Mouse (Mus musculus) liver, embryonic 15.5 days (tissue): ENCODE results near the gene Stk24. TPM values are rescaled to one million over a fixed set of nuclear protein-coding genes. Genes with fewer than 3 reads are reported as not detected.

ENCODE experiments used
- ATAC-seq: fragments of 200-750 bp; cut with Nextera tagmentation; 2 replicates; pipeline ENCODE4 v1.8.0; 2017; ENCODE audit warnings: moderate number of reproducible peaks, mild to moderate bottlenecking, moderate library complexity; ENCODE audit not compliant: insufficient read depth
- H3K27ac ChIP-seq: fragments of 300-500 bp; sonication (generic); replicated peaks from 2 replicates; pipeline ENCODE4 v1.5.1; 2015; ENCODE audit warnings: mild to moderate bottlenecking, inconsistent platforms
- H3K27me3 ChIP-seq: fragments of 300-500 bp; sonication (generic); 2 replicates; pipeline ENCODE4 v1.6.1; 2015; ENCODE audit warnings: mild to moderate bottlenecking, inconsistent platforms
- H3K36me3 ChIP-seq: fragments of 300-500 bp; sonication (generic); replicated peaks from 2 replicates; pipeline ENCODE4 v1.6.1; 2015; ENCODE audit warnings: moderate library complexity, mild to moderate bottlenecking, inconsistent platforms
- H3K4me1 ChIP-seq: fragments of 300-500 bp; sonication (generic); replicated peaks from 2 replicates; pipeline ENCODE4 v1.6.1; 2015; ENCODE audit warnings: inconsistent platforms
- H3K4me2 ChIP-seq: fragments of 300-500 bp; sonication (generic); 2 replicates; pipeline ENCODE4 v1.6.1; 2015; ENCODE audit warnings: moderate library complexity, mild to moderate bottlenecking, inconsistent platforms
- H3K4me3 ChIP-seq: fragments of 300-500 bp; sonication (generic); replicated peaks from 2 replicates; pipeline ENCODE4 v1.5.1; 2015; ENCODE audit warnings: mild to moderate bottlenecking, inconsistent platforms
- H3K9ac ChIP-seq: fragments of 300-500 bp; sonication (generic); 2 replicates; pipeline ENCODE4 v1.6.1; 2015; ENCODE audit warnings: moderate library complexity, mild to moderate bottlenecking, inconsistent platforms
- H3K9me3 ChIP-seq: fragments of 300-500 bp; sonication (generic); replicated peaks from 2 replicates; pipeline ENCODE4 v1.6.1; 2016; ENCODE audit warnings: inconsistent platforms
- WGBS: fragments of 180-500 bp; shearing (Covaris S2); methylation state at CpG from one replicate; pipeline ENCODE4 v1.1.7; 2015; ENCODE audit warnings: mixed read lengths; ENCODE audit not compliant: insufficient replicate concordance; 5-methylcytosine and 5-hydroxymethylcytosine counted together
- polyA plus RNA-seq: library from polyadenylated mRNA; unstranded; fragments of >200 nt; fragmentation: Nextera tagmentation; extraction: Ambion mirVana; gene quantifications from 2 replicates; pipeline ENCODE4 v1.2.1, GENCODE M21; 2015

The Stk24 gene
- polyA plus RNA-seq, 1 experiment from 2014 or later: 29.3 TPM

GRCm38 (mm10) chr14:121313283-121313682 lies 66.5 kb downstream of the Stk24 start:
- Histone ChIP-seq H3K4me2 (no peak overlapping the region), H3K9ac (no peak overlapping the region), H3K27me3 (no peaks in the 10 kb centered on the region), H3K4me3 (no peak overlapping the region), H3K36me3 (no peaks in the 10 kb centered on the region), H3K4me1 (peaks cover 64% of the 10 kb centered on the region), H3K27ac (no peak overlapping the region), H3K9me3 (no peaks in the 10 kb centered on the region)
- ATAC-seq: no peak
- 88% methylated on average over 10 of the region's 10 CpGs for WGBS

DNA sequence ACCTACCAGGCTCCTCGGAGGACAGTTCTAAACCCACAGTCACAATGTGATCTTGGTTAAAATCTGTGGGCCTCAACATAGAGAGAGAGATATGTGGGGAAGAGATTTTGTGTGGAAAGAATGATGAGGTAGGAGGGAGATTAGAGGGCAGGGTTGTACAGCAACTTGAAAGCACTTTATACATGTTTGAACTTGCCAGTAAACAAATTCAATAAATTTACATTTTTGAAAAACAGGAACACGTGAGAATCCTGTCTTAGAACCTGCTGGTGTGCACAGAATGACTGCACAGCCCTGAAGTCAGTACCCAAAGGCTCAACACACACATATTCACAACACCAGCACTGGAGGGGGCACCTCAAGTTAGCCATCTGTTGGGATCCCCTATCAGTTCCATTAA lies 68.7 kb downstream of the Stk24 start:
- no peak overlapping the region for H3K9ac ChIP-seq
- WGBS: 58% methylated on average over 2 of the region's 2 CpGs
- ATAC-seq: no peak
- H3K9me3 ChIP-seq: no peaks in the 10 kb centered on the region
- no peaks in the 10 kb centered on the region for H3K27me3 ChIP-seq
- peaks cover 15% of the 10 kb centered on the region for H3K36me3 ChIP-seq
- H3K4me1 ChIP-seq: peaks cover 48% of the 10 kb centered on the region
- H3K4me2 ChIP-seq: no peak overlapping the region
- H3K4me3 ChIP-seq: no peak overlapping the region
- H3K27ac ChIP-seq: no peak overlapping the region

DNA sequence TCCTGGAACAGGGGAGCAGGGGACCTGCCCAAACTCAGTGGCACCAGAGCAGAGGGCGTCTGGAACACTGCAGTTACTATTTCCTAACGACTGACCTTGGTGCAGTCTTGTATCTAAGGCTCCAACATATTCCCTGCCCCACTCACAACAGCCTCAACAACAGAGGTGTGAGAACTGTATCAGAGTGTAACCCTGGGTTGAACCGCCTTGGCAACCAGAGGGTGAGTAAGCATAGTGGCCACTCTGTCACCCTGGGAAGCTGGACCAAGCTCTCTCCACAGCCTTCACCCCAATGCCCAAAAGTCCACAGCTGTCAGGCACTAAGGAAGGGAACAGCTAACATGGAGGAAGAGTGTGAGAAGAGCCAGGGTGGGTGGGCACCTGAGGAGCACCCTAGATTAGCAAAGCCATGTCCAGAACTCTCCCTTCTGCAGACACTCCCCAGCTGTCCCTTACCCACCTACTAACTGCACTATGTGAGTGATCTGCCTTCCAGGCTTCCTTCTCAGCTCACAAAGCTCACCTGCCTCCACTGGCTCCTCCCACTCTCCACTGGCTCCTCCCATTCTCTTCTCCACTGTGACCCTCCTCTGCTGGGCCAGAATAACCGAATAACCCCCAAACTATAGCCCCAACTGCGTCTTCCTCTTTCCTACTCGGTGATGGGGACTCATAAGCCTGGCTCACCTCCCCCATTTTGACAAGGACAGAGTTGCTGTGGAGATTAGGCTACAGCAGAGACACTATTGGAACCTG lies 69.3 kb downstream of the Stk24 start:
- 39% methylated on average over 6 of the region's 6 CpGs for WGBS
- H3K4me3 ChIP-seq: no peak overlapping the region
- no peak overlapping the region for H3K4me2 ChIP-seq
- H3K9me3 ChIP-seq: no peaks in the 10 kb centered on the region
- peaks cover 15% of the 10 kb centered on the region for H3K36me3 ChIP-seq
- H3K9ac ChIP-seq: no peak overlapping the region
- H3K27ac ChIP-seq: 0 out of 2 replicates have a peak overlapping the region, but pooled peaks have one; percentile 9
- ATAC-seq: peak; percentile 6; the same call in 1 of the 2 replicates
- peaks cover 46% of the 10 kb centered on the region for H3K4me1 ChIP-seq
- H3K27me3 ChIP-seq: no peaks in the 10 kb centered on the region

DNA sequence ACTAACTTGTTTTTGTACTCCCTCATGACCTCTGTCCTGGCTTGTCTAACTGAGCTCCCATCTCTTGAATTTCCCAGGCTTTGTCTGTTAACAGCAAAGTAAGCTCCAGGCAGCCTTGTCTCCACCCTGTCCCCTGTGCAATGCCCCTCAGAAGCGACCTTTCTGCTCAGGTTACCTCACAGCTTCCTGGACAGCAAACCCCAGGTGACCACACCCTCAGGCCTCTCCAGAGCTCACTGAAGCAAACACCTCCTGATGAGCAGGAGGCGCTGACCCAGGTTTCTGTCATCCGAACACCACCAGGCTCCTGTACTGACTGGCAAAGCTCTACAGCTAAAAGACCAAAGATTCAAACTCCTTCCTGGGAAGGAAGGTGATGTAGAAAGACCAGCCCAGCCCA lies 69.9 kb downstream of the Stk24 start:
- ATAC-seq: peak; percentile 33; the same call in 1 of the 2 replicates
- no peaks in the 10 kb centered on the region for H3K9me3 ChIP-seq
- H3K4me1 ChIP-seq: peaks cover 43% of the 10 kb centered on the region
- no peaks in the 10 kb centered on the region for H3K27me3 ChIP-seq
- no peak overlapping the region for H3K4me3 ChIP-seq
- no peak overlapping the region for H3K9ac ChIP-seq
- peaks cover 15% of the 10 kb centered on the region for H3K36me3 ChIP-seq
- WGBS: 60% methylated on average over 3 of the region's 3 CpGs
- 0 out of 2 replicates have a peak overlapping the region, but pooled peaks have one; percentile 9 for H3K27ac ChIP-seq
- no peak overlapping the region for H3K4me2 ChIP-seq

DNA sequence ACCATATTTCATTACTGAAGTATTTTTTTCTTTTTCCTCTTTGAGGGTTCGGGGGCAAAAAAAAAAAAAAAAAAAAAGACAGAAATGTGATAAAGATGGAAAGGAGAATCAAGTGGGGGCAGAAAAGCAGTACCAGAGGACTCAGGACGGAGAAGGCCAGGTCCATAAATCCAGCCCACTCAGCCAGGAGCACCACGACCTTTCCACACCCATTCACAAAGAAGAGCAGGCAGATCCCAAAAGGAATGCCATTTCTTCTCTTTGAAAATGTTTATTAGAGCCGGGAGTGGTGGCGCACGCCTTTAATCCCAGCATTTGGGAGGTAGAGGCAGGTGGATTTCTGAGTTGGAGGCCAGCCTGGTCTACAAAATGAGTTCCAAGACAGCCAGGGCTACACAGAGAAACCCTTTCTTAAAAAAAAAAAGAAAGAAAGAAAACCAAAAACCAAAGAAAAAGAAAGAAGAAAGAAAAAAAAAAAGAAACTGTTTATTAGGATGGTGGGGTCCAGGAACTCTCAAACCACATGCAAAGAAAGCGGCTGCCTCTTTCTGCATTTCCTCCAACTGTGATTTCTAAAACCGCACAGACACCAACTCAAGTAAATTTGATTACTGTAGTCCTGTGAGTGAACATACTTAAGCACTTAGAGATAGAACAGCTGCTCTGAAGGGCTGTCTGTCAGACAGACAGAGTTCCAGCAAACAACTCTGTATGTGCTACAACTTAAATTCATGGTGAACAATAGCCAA lies 74.3 kb downstream of the Stk24 start:
- WGBS: 77% methylated on average over 8 of the region's 8 CpGs
- ATAC-seq: no peak

DNA sequence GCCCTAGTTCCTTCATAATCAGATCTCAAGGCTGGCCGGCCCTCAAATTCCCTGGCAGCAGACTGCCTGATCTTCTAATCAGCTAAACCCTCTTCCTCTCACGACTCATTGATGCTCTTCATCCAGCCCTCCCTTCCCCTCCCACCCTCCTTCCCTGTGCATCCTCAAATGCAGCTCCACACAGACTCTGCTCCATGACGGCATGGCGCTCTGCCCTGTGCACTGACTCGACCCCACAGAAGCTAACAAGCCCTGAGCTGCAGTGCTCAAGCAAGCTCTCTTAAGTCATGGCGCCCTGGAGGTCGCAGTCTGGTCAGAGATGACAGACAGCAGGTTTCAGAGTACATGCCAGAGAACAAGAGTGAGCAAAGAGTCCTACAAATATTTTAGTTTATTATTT lies 75.3 kb downstream of the Stk24 start:
- no peak for ATAC-seq
- Histone ChIP-seq H3K27me3 (no peaks in the 10 kb centered on the region), H3K9me3 (no peaks in the 10 kb centered on the region), H3K9ac (no peak overlapping the region), H3K4me2 (no peak overlapping the region), H3K4me1 (peaks cover 9% of the 10 kb centered on the region), H3K36me3 (peaks cover 46% of the 10 kb centered on the region), H3K4me3 (no peak overlapping the region), H3K27ac (no peak overlapping the region)
- 66% methylated on average over 7 of the region's 7 CpGs for WGBS

More for the DNA sequence above, 74.3 kb downstream of the Stk24 start:
- H3K36me3 ChIP-seq: peaks cover 36% of the 10 kb centered on the region
- no peaks in the 10 kb centered on the region for H3K9me3 ChIP-seq
- H3K27ac ChIP-seq: no peak overlapping the region
- no peak overlapping the region for H3K4me3 ChIP-seq
- no peak overlapping the region for H3K4me2 ChIP-seq
- H3K27me3 ChIP-seq: no peaks in the 10 kb centered on the region
- H3K4me1 ChIP-seq: peaks cover 16% of the 10 kb centered on the region
- H3K9ac ChIP-seq: no peak overlapping the region

DNA sequence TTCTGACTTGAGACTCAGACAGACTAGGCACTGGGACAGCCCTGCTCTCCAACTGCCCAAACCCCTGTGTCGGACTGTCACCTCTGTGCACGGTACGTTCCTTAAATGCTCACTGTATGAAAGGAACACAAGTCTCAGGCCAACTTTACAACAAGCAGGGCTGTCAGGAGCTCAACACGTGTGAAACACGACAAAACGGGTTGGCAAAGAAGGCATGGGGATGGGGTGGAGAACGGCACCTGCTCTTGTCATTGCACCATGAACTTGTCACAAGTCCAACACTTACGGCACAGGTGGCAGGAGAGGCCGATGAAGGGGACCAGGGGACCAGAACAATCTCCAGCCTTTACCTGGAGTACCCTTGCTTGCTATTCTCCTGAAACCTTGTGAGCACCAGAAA lies 80.7 kb downstream of the Stk24 start:
- ATAC-seq: no peak; the same call in 1 of the 2 replicates
- H3K4me3 ChIP-seq: no peak overlapping the region
- no peaks in the 10 kb centered on the region for H3K9me3 ChIP-seq
- no peak overlapping the region for H3K4me2 ChIP-seq
- no peak overlapping the region for H3K9ac ChIP-seq
- H3K27ac ChIP-seq: peak overlapping the region; percentile 33; the same call in 1 of the 2 replicates
- whole genome bisulfite sequencing: 82% methylated on average over 9 of the region's 9 CpGs
- H3K27me3 ChIP-seq: no peaks in the 10 kb centered on the region
- H3K36me3 ChIP-seq: peaks cover 84% of the 10 kb centered on the region
- H3K4me1 ChIP-seq: 0 out of 2 replicates have a peak, but pooled peaks cover 11% of the 10 kb centered on the region

DNA sequence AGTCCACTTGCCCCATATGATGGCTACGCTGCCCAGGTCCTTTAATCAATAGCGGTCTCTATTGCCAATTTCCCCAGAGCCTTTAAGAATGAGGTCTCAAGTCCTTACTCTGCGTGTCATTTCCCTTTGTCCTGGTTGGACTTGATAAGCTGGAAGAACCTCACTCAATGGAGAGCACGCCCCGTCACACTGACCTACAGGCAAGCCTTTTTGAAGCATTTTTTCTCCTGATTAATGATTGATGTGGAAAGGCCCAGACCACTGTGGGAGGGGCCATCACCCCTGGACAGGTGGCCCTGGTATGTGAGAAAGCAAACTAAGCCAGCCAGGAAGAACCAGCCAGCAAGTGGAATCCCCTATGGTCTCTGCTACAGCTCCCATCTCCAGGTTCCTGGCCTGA lies 81.3 kb downstream of the Stk24 start:
- Histone ChIP-seq H3K9ac (no peak overlapping the region), H3K9me3 (no peaks in the 10 kb centered on the region), H3K27me3 (no peaks in the 10 kb centered on the region), H3K27ac (peak overlapping the region; percentile 33), H3K4me2 (no peak overlapping the region; the same call in 1 of the 2 replicates), H3K4me3 (no peak overlapping the region), H3K4me1 (0 out of 2 replicates have a peak, but pooled peaks cover 11% of the 10 kb centered on the region), H3K36me3 (peaks cover 90% of the 10 kb centered on the region)
- ATAC-seq: peak; percentile 66
- 59% methylated on average over 5 of the region's 5 CpGs for WGBS

- H3K9ac ChIP-seq: no peak overlapping the region
- 89% methylated on average over 6 of the region's 6 CpGs for WGBS
- no peak overlapping the region for H3K4me2 ChIP-seq
- ATAC-seq: no peak
- H3K9me3 ChIP-seq: no peaks in the 10 kb centered on the region
- H3K4me3 ChIP-seq: no peak overlapping the region
- H3K36me3 ChIP-seq: peaks cover 99% of the 10 kb centered on the region
- H3K27me3 ChIP-seq: no peaks in the 10 kb centered on the region
- no peak overlapping the region for H3K27ac ChIP-seq
- 0 out of 2 replicates have a peak, but pooled peaks cover 11% of the 10 kb centered on the region for H3K4me1 ChIP-seq
Measured at GRCm38 (mm10) chr14:121297103-121297502, 82.7 kb downstream of the Stk24 start.

GRCm38 (mm10) chr14:121294484-121294883 lies 85.3 kb downstream of the Stk24 start:
- Histone ChIP-seq H3K36me3 (peaks cover 99% of the 10 kb centered on the region), H3K4me2 (no peak overlapping the region), H3K4me3 (no peak overlapping the region), H3K9me3 (no peaks in the 10 kb centered on the region), H3K4me1 (0 out of 2 replicates have a peak, but pooled peaks cover 8% of the 10 kb centered on the region), H3K9ac (no peak overlapping the region), H3K27ac (no peak overlapping the region), H3K27me3 (no peaks in the 10 kb centered on the region)
- ATAC-seq: no peak
- 81% methylated on average over 12 of the region's 12 CpGs for WGBS

GRCm38 (mm10) chr14:121292391-121292790 lies 87.4 kb downstream of the Stk24 start:
- H3K9ac ChIP-seq: no peak overlapping the region
- H3K27ac ChIP-seq: no peak overlapping the region
- 78% methylated on average over 3 of the region's 3 CpGs for WGBS
- H3K27me3 ChIP-seq: no peaks in the 10 kb centered on the region
- H3K4me2 ChIP-seq: no peak overlapping the region
- no peak overlapping the region for H3K4me3 ChIP-seq
- H3K9me3 ChIP-seq: no peaks in the 10 kb centered on the region
- ATAC-seq: no peak
- no peaks in the 10 kb centered on the region for H3K4me1 ChIP-seq
- peaks cover 91% of the 10 kb centered on the region for H3K36me3 ChIP-seq
